Mouse (Mus musculus) ES-Bruce4 (cell line): ENCODE data around the gene Rcn3.

Experiments used
- CTCF ChIP-seq: IDR thresholded peaks from one replicate; pipeline ENCODE4 v1.8.1; 2011; ENCODE audit warnings: low read depth, low read length
- EP300 ChIP-seq: IDR thresholded peaks from 2 replicates; pipeline ENCODE4 v1.6.1; 2011; ENCODE audit warnings: low read depth, low read length; ENCODE audit not compliant: insufficient read depth
- POLR2A ChIP-seq: IDR thresholded peaks from one replicate; pipeline ENCODE4 v1.8.1; 2011; ENCODE audit warnings: low read length; ENCODE audit not compliant: insufficient read depth

- no peak for TF ChIP-seq CTCF
- no peak for TF ChIP-seq POLR2A
- TF ChIP-seq EP300, result no peak
Measured at GRCm38 (mm10) chr7:45077322-45077721, 14.7 kb downstream of the Rcn3 start.
